Mouse (Mus musculus) liver, adult 10 weeks (tissue): ENCODE results near the gene Lix1. TPM values are rescaled to one million over a fixed set of nuclear protein-coding genes. Genes with fewer than 3 reads are reported as not detected.

Experiments
- polyA plus RNA-seq: library from polyadenylated mRNA; stranded (reverse); fragments of 350-450 nt; fragmentation: Illumina TruSeq; extraction: RNeasy Lipid Tissue Mini Kit (QIAGEN cat#74804); gene quantifications from one replicate; pipeline ENCODE4 v1.2.3, GENCODE M21; 2014; ENCODE audit warnings: low read depth, low replicate concordance

The Lix1 gene
- 0.26 TPM for polyA plus RNA-seq

GRCm38 (mm10) chr17:17402222-17403004 is at the start of gene Lix1:
Gene Lix1, plus strand, starts transcription at chr17:17402672.

GRCm38 (mm10) chr17:17373918-17374910 is 28.3 kb upstream of the Lix1 start, which contains the start of gene Riok2:
Gene Riok2, plus strand, starts transcription at chr17:17374309.

Other genes starting within 250 kb of the Lix1 start
- gene Riok2, start 28.4 kb upstream of the Lix1 start, polyA plus RNA-seq = 62.5 TPM
- gene Lnpep, start 222.4 kb downstream of the Lix1 start, polyA plus RNA-seq = 17.4 TPM